Mouse (Mus musculus) ES-E14 (cell line): Measurements from ENCODE around the gene Hist1h3c.

Source experiments
- CHD2 ChIP-seq: IDR thresholded peaks from 2 replicates; pipeline ENCODE4 v1.6.1; 2014; ENCODE audit warnings: mild to moderate bottlenecking, low read depth, low read length, inconsistent platforms
- ZC3H11A ChIP-seq: IDR thresholded peaks from 2 replicates; pipeline ENCODE4 v1.6.1; 2012; ENCODE audit warnings: low read depth, mild to moderate bottlenecking, inconsistent platforms, low read length, borderline replicate concordance
- ZNF384 ChIP-seq: IDR thresholded peaks from 2 replicates; pipeline ENCODE4 v1.6.1; 2012; ENCODE audit warnings: low read depth, low read length, inconsistent platforms

DNA sequence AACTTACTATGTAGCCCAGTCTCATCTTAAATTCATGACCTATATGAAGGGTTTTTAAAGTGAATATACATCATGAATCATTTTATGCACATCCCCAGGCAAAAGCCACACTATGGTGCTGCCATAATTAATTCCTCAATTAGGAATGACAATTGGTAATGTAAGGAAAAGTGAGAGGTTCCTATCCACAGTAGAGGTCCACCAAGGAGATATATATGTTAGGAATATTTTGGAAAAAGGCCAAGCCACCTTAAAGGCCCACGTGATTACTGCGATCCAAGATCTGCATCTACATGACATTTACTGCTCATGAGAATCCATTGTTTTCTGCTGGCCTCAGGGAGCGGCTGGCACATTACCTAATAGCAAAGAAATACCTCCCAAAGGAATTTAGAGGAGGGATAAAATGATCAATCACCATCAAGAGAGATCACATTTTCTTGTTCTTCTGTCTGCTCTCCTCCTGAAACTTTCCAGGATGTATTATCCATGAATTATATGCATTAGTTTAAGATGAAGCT is 13.9 kb upstream of the Hist1h3c start:
- TF ChIP-seq ZC3H11A: no peak
- no peak for TF ChIP-seq ZNF384
- TF ChIP-seq CHD2: no peak
